ENCODE assay signal across 18 mouse cellular contexts in the genomic region with DNA sequence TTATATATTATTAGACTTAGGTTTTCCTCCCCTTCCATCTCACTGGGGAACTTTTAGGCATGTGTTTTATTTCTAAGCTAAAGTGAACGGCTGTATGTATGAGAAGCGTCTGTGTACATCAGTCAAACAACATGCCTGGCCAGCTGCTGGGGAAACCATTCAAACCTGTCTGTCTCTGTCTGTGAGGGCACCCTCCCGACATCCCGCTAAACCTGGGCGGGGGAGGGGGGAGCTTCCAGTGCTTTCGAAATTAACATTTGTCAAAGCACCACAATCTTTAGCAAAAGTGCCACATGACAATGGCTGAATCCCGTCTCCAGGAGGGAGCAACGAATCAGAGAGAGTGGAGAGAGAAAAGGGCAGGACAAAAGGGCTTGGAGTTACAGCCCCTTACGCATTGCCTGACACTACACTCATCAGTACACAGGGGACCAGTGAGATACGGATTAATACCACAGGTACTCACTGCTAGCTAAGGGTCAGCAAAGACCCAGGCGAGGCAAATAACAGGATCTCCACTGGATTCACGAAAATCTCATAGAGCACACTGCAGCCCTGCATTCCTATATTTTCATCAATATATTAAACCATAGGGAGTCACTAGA.
DNase-seq lines count a peak whose midpoint lies in the region; ATAC-seq lines count a peak whose summit lies in the region.
"Had no signal": no experiment of that assay in that cellular context is flagged by ENCODE, and none has a peak within 500 bp of the region (broad histone marks: within the 10 kb centered on the region; RNA-seq: fewer than 3 reads in every experiment).

No protein-coding gene starts in this region.

- DNase-seq in thymus, postnatal 4 days: peak; percentile 25
- no peak for DNase-seq in thymus, postnatal 36 days
- peak; percentile 49 for DNase-seq in hindbrain, embryonic 10.5 days (ENCODE audit: low spot score)
- peak; percentile 35 for DNase-seq in midbrain, embryonic 14.5 days
- DNase-seq in layer of hippocampus, adult 9-10 months (ENCODE audit: low spot score): no peak
- no peak for DNase-seq in urinary bladder, postnatal 36 days (ENCODE audit: low spot score in 2 of 2)
- DNase-seq in cerebellum, postnatal 25 days: no peak
- no peak for DNase-seq in gastrocnemius, adult 18-20 months (ENCODE audit: low spot score)
- DNase-seq: adrenal gland, postnatal 25 days; cerebellum, adult 11-12 months; gastrocnemius, postnatal 14 days; heart, postnatal 4 days; kidney, postnatal 25 days; thymus, postnatal 14 days had no signal

- H3K4me1 ChIP-seq in hindbrain, embryonic 10.5 days (replicated peaks): peaks cover 30% of the 10 kb centered on the region
- peaks cover 19% of the 10 kb centered on the region for H3K4me1 ChIP-seq in midbrain, embryonic 14.5 days (ENCODE audit: control insufficient read depth, insufficient read depth, low read length)

- 0 out of 2 replicates have a peak overlapping the region, but pooled peaks have one; percentile 23 for H3K27ac ChIP-seq in hindbrain, embryonic 10.5 days
- H3K27ac ChIP-seq in midbrain, embryonic 14.5 days (replicated peaks; ENCODE audit: low read depth, low read length): no peak overlapping the region; the same call in 1 of the 2 replicates
- H3K27ac ChIP-seq: left cerebral cortex, adult 2 months; liver, embryonic 14.5 days had no signal

- no peaks in the 10 kb centered on the region for H3K27me3 ChIP-seq in hindbrain, embryonic 10.5 days (ENCODE audit: insufficient read depth, poor library complexity, severe bottlenecking)
- no peaks in the 10 kb centered on the region for H3K27me3 ChIP-seq in midbrain, embryonic 14.5 days (ENCODE audit: control insufficient read depth, insufficient read depth, low read length)
- H3K27me3 ChIP-seq: Patski had no signal

- 20% methylated on average over 12 of the region's 12 CpGs for WGBS in hindbrain, embryonic 10.5 days
- WGBS in midbrain, embryonic 14.5 days: 9% methylated on average over 12 of the region's 12 CpGs

- H3K4me2 ChIP-seq in midbrain, embryonic 14.5 days (ENCODE audit: low read length): peak overlapping the region; percentile 51

- no peak; the same call in 1 of the 2 replicates for ATAC-seq in midbrain, embryonic 14.5 days (ENCODE audit: low FRiP score, low TSS enrichment)
- ATAC-seq: CD4-positive, CD25-positive, alpha-beta regulatory T cell, adult 4 months; Patski had no signal

- H3K4me3 ChIP-seq in hindbrain, embryonic 10.5 days: peak overlapping the region; percentile 35
- H3K4me3 ChIP-seq in midbrain, embryonic 14.5 days (replicated peaks; ENCODE audit: low read depth, low read length): peak overlapping the region; percentile 21
- H3K4me3 ChIP-seq: left cerebral cortex, adult 2 months had no signal

- peaks cover 54% of the 10 kb centered on the region for H3K36me3 ChIP-seq in hindbrain, embryonic 10.5 days
- H3K36me3 ChIP-seq in midbrain, embryonic 14.5 days (ENCODE audit: control insufficient read depth, insufficient read depth, low read length): peaks cover 28% of the 10 kb centered on the region

- peak overlapping the region; percentile 40; the same call in 1 of the 2 replicates for H3K9ac ChIP-seq in midbrain, embryonic 14.5 days (replicated peaks; ENCODE audit: low read length)
- H3K9ac ChIP-seq: liver, embryonic 14.5 days had no signal

- H3K9me3 ChIP-seq in hindbrain, embryonic 10.5 days: no peaks in the 10 kb centered on the region
- no peaks in the 10 kb centered on the region for H3K9me3 ChIP-seq in midbrain, embryonic 14.5 days (ENCODE audit: control insufficient read depth, low read length)

Comparison
In these comparisons a context has a peak if more than half of its experiments do, and no peak if none do; other contexts are left out.
1. DNase-seq: peak in thymus, postnatal 4 days (single experiment), hindbrain, embryonic 10.5 days (single experiment) and midbrain, embryonic 14.5 days (single experiment); none in thymus, postnatal 36 days (0 of 2), layer of hippocampus, adult 9-10 months (single experiment), urinary bladder, postnatal 36 days (0 of 2), cerebellum, postnatal 25 days (0 of 2) and gastrocnemius, adult 18-20 months (single experiment).